Mouse (Mus musculus): ENCODE data around the gene Otud7b. TPM values are rescaled to one million over a fixed set of nuclear protein-coding genes. Genes with fewer than 3 reads are reported as not detected.

Gene Otud7b
- 20.7 and 21.8 TPM in 2 replicates for polyA plus RNA-seq (2015; fragmentation: Nextera tagmentation; extraction: Ambion mirVana)

GRCm38 (mm10) chr3:96104261-96105065, at the start of gene Otud7b:
Otud7b (plus strand) TSS chr3:96104527.
- no peak for TF ChIP-seq CTCF (IDR thresholded peaks at IDR 0.05; ENCODE audit: low read depth)
- H3K4me2 ChIP-seq (ENCODE audit: low read length) = peak within 1 kb of the TSS; percentile 82
- H3K4me3 ChIP-seq (replicated peaks; ENCODE audit: low read depth, low read length) = peak within 1 kb of the TSS; percentile 81

GRCm38 (mm10) chr3:96055294-96055693, 49.0 kb upstream of the Otud7b start:
- no peak overlapping the region for H3K27ac ChIP-seq
- H3K9me3 ChIP-seq (replicated peaks; ENCODE audit: low read length) = no peaks in the 10 kb centered on the region

More at GRCm38 (mm10) chr3:96104261-96105065, at the start of gene Otud7b:
- under 1% methylated on average over 69 of the region's 84 CpGs for WGBS
- ATAC-seq (replicated peaks; ENCODE audit: low FRiP score, low read depth) (peak; percentile 92), DNase-seq (ENCODE audit: low spot score) (peak; percentile 83)
- Histone ChIP-seq H3K9ac (ENCODE audit: low read depth, low read length) (peak within 1 kb of the TSS; percentile 95), H3K4me1 (replicated peaks; ENCODE audit: insufficient read depth, low read length) (peaks cover 10% of the 10 kb centered on the region), H3K27me3 (ENCODE audit: insufficient read depth, low read length) (no peaks in the 10 kb centered on the region), H3K27ac (peak within 1 kb of the TSS; percentile 92), H3K9me3 (replicated peaks; ENCODE audit: low read length) (no peaks in the 10 kb centered on the region), H3K36me3 (ENCODE audit: insufficient read depth, low read length) (no peaks in the 10 kb centered on the region)

GRCm38 (mm10) chr3:96056031-96056430, 48.3 kb upstream of the Otud7b start:
- Histone ChIP-seq H3K4me3 (replicated peaks; ENCODE audit: low read depth, low read length) (no peak overlapping the region), H3K9ac (ENCODE audit: low read depth, low read length) (no peak overlapping the region), H3K36me3 (ENCODE audit: insufficient read depth, low read length) (0 out of 2 replicates have a peak, but pooled peaks cover 4% of the 10 kb centered on the region), H3K9me3 (replicated peaks; ENCODE audit: low read length) (no peaks in the 10 kb centered on the region), H3K27me3 (ENCODE audit: insufficient read depth, low read length) (no peaks in the 10 kb centered on the region), H3K4me1 (replicated peaks; ENCODE audit: insufficient read depth, low read length) (no peaks in the 10 kb centered on the region), H3K27ac (no peak overlapping the region), H3K4me2 (ENCODE audit: low read length) (no peak overlapping the region)
- 81% methylated on average over 4 of the region's 4 CpGs for WGBS
- DNase-seq (ENCODE audit: low spot score) = no peak
- no peak for ATAC-seq (replicated peaks; ENCODE audit: low FRiP score, low read depth)
- TF ChIP-seq CTCF (IDR thresholded peaks at IDR 0.05; ENCODE audit: low read depth) = no peak

More at GRCm38 (mm10) chr3:96055294-96055693, 49.0 kb upstream of the Otud7b start:
- DNase-seq (ENCODE audit: low spot score) (no peak), ATAC-seq (replicated peaks; ENCODE audit: low FRiP score, low read depth) (no peak)
- H3K27me3 ChIP-seq (ENCODE audit: insufficient read depth, low read length) = no peaks in the 10 kb centered on the region
- WGBS = 89% methylated on average over 6 of the region's 6 CpGs
- H3K36me3 ChIP-seq (ENCODE audit: insufficient read depth, low read length) = 0 out of 2 replicates have a peak, but pooled peaks cover 4% of the 10 kb centered on the region
- no peak overlapping the region for H3K9ac ChIP-seq (ENCODE audit: low read depth, low read length)
- no peak overlapping the region for H3K4me3 ChIP-seq (replicated peaks; ENCODE audit: low read depth, low read length)
- no peak for TF ChIP-seq CTCF (IDR thresholded peaks at IDR 0.05; ENCODE audit: low read depth)
- H3K4me2 ChIP-seq (ENCODE audit: low read length) = no peak overlapping the region
- H3K4me1 ChIP-seq (replicated peaks; ENCODE audit: insufficient read depth, low read length) = no peaks in the 10 kb centered on the region

DNA sequence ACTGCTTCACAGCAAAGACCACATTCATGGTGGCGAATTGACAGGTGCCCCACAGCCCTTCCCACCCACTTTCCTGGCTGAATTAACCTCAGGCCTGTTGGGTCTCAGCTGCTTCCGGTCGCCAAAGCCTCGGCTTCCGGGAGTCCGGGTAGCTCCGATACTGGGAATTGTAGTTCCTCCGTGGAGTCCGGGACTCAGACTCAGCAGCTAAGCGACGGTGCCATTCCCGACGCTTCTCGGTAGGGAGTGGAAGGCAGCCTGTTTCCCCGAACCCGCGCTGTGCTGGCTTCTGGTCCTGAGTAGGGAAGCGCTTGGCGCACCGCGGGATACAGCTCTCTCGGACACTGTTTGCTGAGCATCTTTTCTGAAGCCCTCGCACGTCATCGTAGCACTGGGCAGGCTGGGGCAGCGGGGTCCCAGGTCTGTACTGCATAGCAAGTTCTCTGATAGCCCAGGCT, 46.6 kb upstream of the Otud7b start:
- ATAC-seq (replicated peaks; ENCODE audit: low FRiP score, low read depth) (peak; percentile 88), DNase-seq (ENCODE audit: low spot score) (peak; percentile 94)
- Histone ChIP-seq H3K27me3 (ENCODE audit: insufficient read depth, low read length) (no peaks in the 10 kb centered on the region), H3K9me3 (replicated peaks; ENCODE audit: low read length) (no peaks in the 10 kb centered on the region), H3K9ac (ENCODE audit: low read depth, low read length) (peak overlapping the region; percentile 70), H3K4me3 (replicated peaks; ENCODE audit: low read depth, low read length) (peak overlapping the region; percentile 65), H3K4me2 (ENCODE audit: low read length) (peak overlapping the region; percentile 80), H3K27ac (peak overlapping the region; percentile 86), H3K36me3 (ENCODE audit: insufficient read depth, low read length) (0 out of 2 replicates have a peak, but pooled peaks cover 4% of the 10 kb centered on the region), H3K4me1 (replicated peaks; ENCODE audit: insufficient read depth, low read length) (no peaks in the 10 kb centered on the region)
- no peak for TF ChIP-seq CTCF (IDR thresholded peaks at IDR 0.05; ENCODE audit: low read depth)
- WGBS = under 1% methylated on average over 26 of the region's 26 CpGs

DNA sequence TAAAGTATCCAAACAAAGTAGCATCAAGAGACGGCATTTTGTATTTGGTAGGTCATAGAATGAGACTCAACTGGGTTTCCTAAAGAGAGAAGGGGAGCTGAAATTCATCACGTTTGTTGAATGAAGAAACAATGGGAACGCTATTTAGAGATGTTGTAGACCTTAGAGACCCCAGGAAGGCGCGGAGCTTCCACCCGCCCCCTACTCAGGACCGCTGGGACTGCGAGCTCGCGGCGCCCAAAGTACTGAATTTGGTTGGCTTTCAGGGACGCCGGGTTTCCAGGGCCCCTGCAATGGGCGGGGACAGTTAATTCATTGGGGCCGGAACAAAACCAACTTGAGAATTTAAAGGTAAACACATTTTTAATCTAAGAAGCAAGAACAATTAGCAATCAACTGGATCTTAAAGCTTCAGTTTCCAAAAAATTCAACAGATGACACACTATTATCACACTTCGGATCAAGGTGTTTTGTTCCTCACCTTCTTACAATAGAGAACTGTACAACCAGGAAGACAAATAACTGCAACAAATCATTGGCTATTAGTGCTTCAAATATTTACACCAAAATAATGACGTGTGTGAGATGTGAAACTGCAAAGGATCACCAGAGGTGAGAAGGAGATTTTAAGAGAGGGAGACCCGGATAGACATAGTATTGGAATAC, 46.0 kb upstream of the Otud7b start, which contains the start of gene Vps45:
TSS of gene Vps45 (minus strand) at position 236 of the 666 bp plus-strand sequence.
- Histone ChIP-seq H3K4me2 (ENCODE audit: low read length) (peak within 1 kb of the TSS; percentile 80), H3K4me3 (replicated peaks; ENCODE audit: low read depth, low read length) (peak within 1 kb of the TSS; percentile 65), H3K9me3 (replicated peaks; ENCODE audit: low read length) (no peaks in the 10 kb centered on the region), H3K27me3 (ENCODE audit: insufficient read depth, low read length) (no peaks in the 10 kb centered on the region), H3K4me1 (replicated peaks; ENCODE audit: insufficient read depth, low read length) (no peaks in the 10 kb centered on the region), H3K27ac (peak within 1 kb of the TSS; percentile 86), H3K36me3 (ENCODE audit: insufficient read depth, low read length) (0 out of 2 replicates have a peak, but pooled peaks cover 4% of the 10 kb centered on the region), H3K9ac (ENCODE audit: low read depth, low read length) (peak within 1 kb of the TSS; percentile 70)
- WGBS = 2% methylated on average over 18 of the region's 18 CpGs
- TF ChIP-seq CTCF (IDR thresholded peaks at IDR 0.05; ENCODE audit: low read depth) = no peak
- ATAC-seq (replicated peaks; ENCODE audit: low FRiP score, low read depth) (peak; percentile 55; the same call in 1 of the 2 replicates), DNase-seq (ENCODE audit: low spot score) (peak; percentile 82)

DNA sequence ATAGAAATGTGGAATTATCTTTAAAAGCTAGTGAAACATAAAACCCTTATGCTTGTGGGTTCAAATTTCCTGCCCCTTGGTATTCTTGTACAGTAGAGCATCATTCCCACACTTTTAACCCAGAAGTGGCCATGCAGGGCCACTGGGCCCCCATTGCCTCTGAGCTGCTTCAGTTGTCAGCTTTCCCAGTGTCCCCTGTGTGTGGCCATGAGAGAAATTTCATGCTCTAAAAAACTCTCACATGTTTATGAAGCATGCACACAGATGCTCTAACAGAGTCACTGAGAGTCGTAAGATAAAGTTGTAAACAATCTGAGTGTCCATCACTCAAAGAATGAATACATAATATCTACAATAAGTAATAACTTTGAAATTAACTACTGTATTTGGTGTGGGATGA, 44.2 kb upstream of the Otud7b start:
- no peak for ATAC-seq (replicated peaks; ENCODE audit: low FRiP score, low read depth)
- 77% methylated on average over 1 of the region's 1 CpGs for WGBS
- H3K4me2 ChIP-seq (ENCODE audit: low read length) = no peak overlapping the region
- H3K36me3 ChIP-seq (ENCODE audit: insufficient read depth, low read length) = 0 out of 2 replicates have a peak, but pooled peaks cover 4% of the 10 kb centered on the region
- no peak overlapping the region for H3K4me3 ChIP-seq (replicated peaks; ENCODE audit: low read depth, low read length)
- no peak overlapping the region for H3K27ac ChIP-seq
- H3K27me3 ChIP-seq (ENCODE audit: insufficient read depth, low read length) = no peaks in the 10 kb centered on the region
- no peak for TF ChIP-seq CTCF (IDR thresholded peaks at IDR 0.05; ENCODE audit: low read depth)
- no peak for DNase-seq (ENCODE audit: low spot score)
- H3K9ac ChIP-seq (ENCODE audit: low read depth, low read length) = no peak overlapping the region
- H3K4me1 ChIP-seq (replicated peaks; ENCODE audit: insufficient read depth, low read length) = no peaks in the 10 kb centered on the region
- H3K9me3 ChIP-seq (replicated peaks; ENCODE audit: low read length) = no peaks in the 10 kb centered on the region

Measured in kidney, postnatal 0 days (tissue).